Mouse (Mus musculus) MEL (cell line): ENCODE measurements at regions not wholly inside any gene's neighbourhood (a gene's known extent, or its start where the extent isn't known, plus 50 kb on each side); places are given as distances from the start of the nearest gene placed in this dataset.

Experiments
- CTCF ChIP-seq, 3 experiments: IDR thresholded peaks in 2 of 3; conservative IDR thresholded peaks in 1 of 3; 2 replicates each; pipeline ENCODE4 v1.5.1; 2011 to 2012; ENCODE audit warnings: low read length in 3 of 3, low read depth in 2 of 3, mild to moderate bottlenecking in 2 of 3, improper control_type of control experiment in 1 of 3, inconsistent platforms in 1 of 3, mixed read lengths in 1 of 3, moderate library complexity in 1 of 3; ENCODE audit not compliant: control insufficient read depth in 1 of 3, insufficient read depth in 1 of 3, poor library complexity in 1 of 3, severe bottlenecking in 1 of 3
- ETS1 ChIP-seq: IDR thresholded peaks from 2 replicates; pipeline ENCODE4 v1.6.1; 2012; ENCODE audit warnings: low read depth, mild to moderate bottlenecking, inconsistent platforms, low read length, improper control_type of control experiment, moderate library complexity
- MAFK ChIP-seq: IDR thresholded peaks from 2 replicates; pipeline ENCODE4 v1.6.1; 2011; ENCODE audit warnings: low read depth, mild to moderate bottlenecking, low read length, improper control_type of control experiment, borderline replicate concordance
- MAX ChIP-seq: IDR thresholded peaks from 2 replicates; pipeline ENCODE4 v1.6.1; 2011; ENCODE audit warnings: low read length, improper control_type of control experiment
- MXI1 ChIP-seq: IDR thresholded peaks from 2 replicates; pipeline ENCODE4 v1.6.1; 2011; ENCODE audit warnings: mild to moderate bottlenecking, low read depth, low read length, improper control_type of control experiment
- NRF1 ChIP-seq: IDR thresholded peaks from 2 replicates; pipeline ENCODE4 v1.6.1; 2014; ENCODE audit warnings: low read depth, mild to moderate bottlenecking, inconsistent platforms, low read length, improper control_type of control experiment, moderate library complexity; ENCODE audit not compliant: poor library complexity, insufficient read depth, severe bottlenecking
- POLR2A ChIP-seq, 2 experiments: IDR thresholded peaks; 2 replicates each; pipeline ENCODE4 v1.6.1; 2011 to 2012; ENCODE audit warnings: low read length in 2 of 2, mild to moderate bottlenecking in 2 of 2, control low read depth in 1 of 2, improper control_type of control experiment in 1 of 2, low read depth in 1 of 2, moderate library complexity in 1 of 2; ENCODE audit not compliant: control insufficient read depth in 1 of 2, insufficient read depth in 1 of 2, poor library complexity in 1 of 2
- RCOR1 ChIP-seq: IDR thresholded peaks from 2 replicates; pipeline ENCODE4 v1.6.1; 2012; ENCODE audit warnings: low read depth, mild to moderate bottlenecking, inconsistent platforms, low read length, improper control_type of control experiment
- SMC3 ChIP-seq: IDR thresholded peaks from 2 replicates; pipeline ENCODE4 v1.6.1; 2011; ENCODE audit warnings: low read depth, low read length, improper control_type of control experiment
- USF2 ChIP-seq, 2 experiments: IDR thresholded peaks; 2 replicates each; pipeline ENCODE4 v1.6.1; 2011 to 2012; ENCODE audit warnings: improper control_type of control experiment in 2 of 2, low read length in 2 of 2, borderline replicate concordance in 1 of 2, inconsistent platforms in 1 of 2, low read depth in 1 of 2, mild to moderate bottlenecking in 1 of 2; ENCODE audit not compliant: insufficient read depth in 1 of 2
- ZNF384 ChIP-seq: IDR thresholded peaks from 2 replicates; pipeline ENCODE4 v1.6.1; 2012; ENCODE audit warnings: low read depth, mild to moderate bottlenecking, inconsistent platforms, low read length, improper control_type of control experiment

- TF ChIP-seq MAFK: no peak
- TF ChIP-seq ZNF384: no peak
- TF ChIP-seq CTCF (IDR thresholded peaks at IDR 0.05 in 2 of 3, conservative IDR thresholded peaks at IDR 0.05 in 1 of 3; ENCODE audit: control insufficient read depth in 1 of 3, insufficient read depth in 1 of 3, low read depth in 2 of 3, low read length in 3 of 3, poor library complexity in 1 of 3, severe bottlenecking in 1 of 3): no peak
- no peak for TF ChIP-seq NRF1
- no peak for TF ChIP-seq MXI1
- no peak for TF ChIP-seq POLR2A (IDR thresholded peaks at IDR 0.05; ENCODE audit: control insufficient read depth in 1 of 2, insufficient read depth in 1 of 2, low read depth in 1 of 2, low read length in 2 of 2, poor library complexity in 1 of 2)
- TF ChIP-seq ETS1: no peak
- TF ChIP-seq MAX: no peak
- no peak for TF ChIP-seq SMC3
- TF ChIP-seq RCOR1: no peak
- no peak for TF ChIP-seq USF2 (IDR thresholded peaks at IDR 0.05; ENCODE audit: borderline replicate concordance in 1 of 2, insufficient read depth in 1 of 2, low read depth in 1 of 2, low read length in 2 of 2)
Observed at GRCm38 (mm10) chr13:32608413-32608812, 175.3 kb downstream of the Mylk4 start.
